Mouse (Mus musculus) liver, embryonic 12.5 days (tissue): ENCODE measurements around the gene Sec14l2. TPM values are rescaled to one million over a fixed set of nuclear protein-coding genes. Genes with fewer than 3 reads are reported as not detected.

Source experiments
- ATAC-seq: fragments of 200-750 bp; cut with Nextera tagmentation; 2 replicates; pipeline ENCODE4 v1.8.0; 2017; ENCODE audit warnings: moderate number of reproducible peaks, mild to moderate bottlenecking, moderate library complexity
- H3K27ac ChIP-seq: fragments of 300-500 bp; sonication (generic); 2 replicates; pipeline ENCODE4 v1.5.1; 2016; ENCODE audit warnings: mild to moderate bottlenecking
- H3K27me3 ChIP-seq: fragments of 300-500 bp; sonication (generic); replicated peaks from 2 replicates; pipeline ENCODE4 v1.6.1; 2016; ENCODE audit warnings: mild to moderate bottlenecking, moderate library complexity
- H3K36me3 ChIP-seq: fragments of 300-500 bp; sonication (generic); 2 replicates; pipeline ENCODE4 v1.6.1; 2016; ENCODE audit warnings: mild to moderate bottlenecking, moderate library complexity
- H3K4me1 ChIP-seq: fragments of 300-500 bp; sonication (generic); 2 replicates; pipeline ENCODE4 v1.6.1; 2016
- H3K4me2 ChIP-seq: fragments of 300-500 bp; sonication (generic); 2 replicates; pipeline ENCODE4 v1.6.1; 2016; ENCODE audit warnings: mild to moderate bottlenecking, moderate library complexity
- H3K4me3 ChIP-seq: fragments of 300-500 bp; sonication (generic); 2 replicates; pipeline ENCODE4 v1.5.1; 2016; ENCODE audit warnings: mild to moderate bottlenecking, moderate library complexity
- H3K9ac ChIP-seq: fragments of 300-500 bp; sonication (generic); 2 replicates; pipeline ENCODE4 v1.6.1; 2016; ENCODE audit warnings: mild to moderate bottlenecking, moderate library complexity
- H3K9me3 ChIP-seq: fragments of 300-500 bp; sonication (generic); replicated peaks from 2 replicates; pipeline ENCODE4 v1.6.1; 2016; ENCODE audit warnings: mild to moderate bottlenecking, moderate library complexity
- WGBS: fragments of 180-500 bp; shearing (Covaris S2); methylation state at CpG from one replicate; pipeline ENCODE4 v1.1.7; 2016; ENCODE audit not compliant: insufficient replicate concordance; 5-methylcytosine and 5-hydroxymethylcytosine counted together
- polyA plus RNA-seq: library from polyadenylated mRNA; unstranded; fragments of >200 nt; fragmentation: Nextera tagmentation; extraction: Ambion mirVana; gene quantifications from 2 replicates; pipeline ENCODE4 v1.2.1, GENCODE M21; 2016

Gene Sec14l2
- polyA plus RNA-seq, 1 experiment from 2014 or later, result 5.9 TPM

DNA sequence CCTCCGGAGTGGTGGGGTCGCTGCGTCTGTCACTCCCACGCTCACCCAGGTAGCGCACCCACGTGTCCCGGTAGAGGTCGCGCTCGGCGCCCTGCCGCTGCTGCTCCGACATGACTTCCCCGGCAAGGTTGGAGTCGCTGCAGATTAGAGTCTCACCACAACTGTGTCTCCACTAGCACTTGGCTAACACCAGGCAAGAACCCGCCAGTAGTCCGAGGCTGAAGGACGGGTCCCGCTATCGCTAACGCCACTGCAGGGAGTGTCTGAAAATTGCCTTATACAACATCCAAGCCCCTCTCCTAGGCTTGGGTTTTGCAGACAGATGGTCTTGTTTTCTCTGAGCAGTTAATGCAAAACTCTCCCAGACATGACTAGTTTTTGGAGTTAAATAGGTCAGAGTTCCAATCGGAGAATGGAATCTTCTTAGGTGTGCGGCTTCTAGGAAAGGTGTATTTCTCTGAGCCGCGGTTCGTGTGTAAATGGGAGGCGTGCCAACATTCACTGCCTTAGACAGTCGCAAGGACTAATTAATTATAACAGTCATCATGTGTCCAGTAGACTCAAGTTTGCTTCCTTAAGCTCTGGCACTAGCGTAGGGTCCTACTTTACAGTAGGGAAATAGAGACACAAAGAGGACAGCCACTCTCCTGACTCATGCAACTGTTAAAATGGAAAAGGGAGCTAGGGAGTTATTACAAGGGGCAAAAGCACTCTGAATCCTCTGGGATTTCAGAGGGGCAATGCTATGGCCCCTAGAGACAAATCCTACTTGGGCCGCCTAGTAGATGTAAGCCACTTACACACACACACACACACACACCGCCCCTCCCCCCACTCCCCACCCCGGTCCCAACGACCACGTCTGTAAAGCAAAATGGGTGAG, 27.8 kb downstream of the Sec14l2 start, which contains the start of gene Mtfp1:
Gene Mtfp1, minus strand, starts transcription at position 275 of the 883 bp plus-strand sequence.
- 4% methylated on average over 34 of the region's 34 CpGs for WGBS
- H3K4me2 ChIP-seq, result peak within 1 kb of the TSS; percentile 88
- peak; percentile 22 for ATAC-seq

DNA sequence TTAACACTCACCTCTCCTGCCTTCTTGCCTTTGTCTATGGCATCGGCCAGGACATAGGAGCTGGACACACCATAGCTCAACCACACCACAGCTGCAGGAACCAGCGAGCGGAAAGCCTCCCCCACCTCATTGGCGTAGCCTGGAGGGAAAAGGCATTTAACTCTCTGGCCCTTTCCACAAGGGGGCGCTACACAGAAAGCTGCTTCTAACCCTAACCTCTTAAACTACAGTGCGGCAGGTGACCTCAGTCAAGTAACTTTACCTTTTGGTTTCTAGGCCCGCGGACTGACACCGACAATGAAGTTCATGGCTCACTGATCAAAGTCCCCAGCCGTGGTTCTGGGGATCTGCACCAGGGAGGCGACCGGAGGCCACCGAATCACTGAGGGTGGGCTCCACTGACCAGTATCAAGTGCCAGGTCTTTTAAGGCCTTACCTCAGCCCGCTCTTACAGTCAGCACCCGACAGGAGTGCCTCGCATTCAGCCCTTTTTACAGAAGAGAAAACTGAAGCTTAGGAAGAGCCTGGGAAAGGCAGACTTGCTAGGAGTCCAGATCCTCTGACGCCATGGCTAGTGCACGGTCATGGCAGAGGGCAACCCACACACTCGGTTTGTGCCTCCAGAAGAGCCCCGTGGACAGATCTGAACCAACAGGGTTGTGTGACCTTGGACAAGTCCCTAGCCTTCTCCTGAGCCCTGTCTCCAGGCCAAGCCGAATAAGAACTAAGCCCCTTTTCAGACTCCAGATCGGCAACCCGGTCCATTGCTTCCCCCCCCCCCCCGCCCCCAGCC, 28.6 kb downstream of the Sec14l2 start:
- peak overlapping the region; percentile 75 for H3K4me3 ChIP-seq
- H3K36me3 ChIP-seq, result peaks cover 39% of the 10 kb centered on the region
- peak; percentile 21; the same call in 1 of the 2 replicates for ATAC-seq
- WGBS, result 2% methylated on average over 24 of the region's 24 CpGs
- H3K27ac ChIP-seq, result peak overlapping the region; percentile 88
- H3K9me3 ChIP-seq, result peaks cover 12% of the 10 kb centered on the region
- H3K4me1 ChIP-seq, result peaks cover 46% of the 10 kb centered on the region
- H3K4me2 ChIP-seq, result peak overlapping the region; percentile 88
- H3K27me3 ChIP-seq, result no peaks in the 10 kb centered on the region
- peak overlapping the region; percentile 81 for H3K9ac ChIP-seq

More for the DNA sequence above, 27.8 kb downstream of the Sec14l2 start, which contains the start of gene Mtfp1:
- Histone ChIP-seq H3K4me1 (peaks cover 46% of the 10 kb centered on the region), H3K27me3 (no peaks in the 10 kb centered on the region), H3K36me3 (peaks cover 36% of the 10 kb centered on the region), H3K9ac (peak within 1 kb of the TSS; percentile 81), H3K9me3 (peaks cover 12% of the 10 kb centered on the region), H3K27ac (peak within 1 kb of the TSS; percentile 88), H3K4me3 (peak within 1 kb of the TSS; percentile 75)

DNA sequence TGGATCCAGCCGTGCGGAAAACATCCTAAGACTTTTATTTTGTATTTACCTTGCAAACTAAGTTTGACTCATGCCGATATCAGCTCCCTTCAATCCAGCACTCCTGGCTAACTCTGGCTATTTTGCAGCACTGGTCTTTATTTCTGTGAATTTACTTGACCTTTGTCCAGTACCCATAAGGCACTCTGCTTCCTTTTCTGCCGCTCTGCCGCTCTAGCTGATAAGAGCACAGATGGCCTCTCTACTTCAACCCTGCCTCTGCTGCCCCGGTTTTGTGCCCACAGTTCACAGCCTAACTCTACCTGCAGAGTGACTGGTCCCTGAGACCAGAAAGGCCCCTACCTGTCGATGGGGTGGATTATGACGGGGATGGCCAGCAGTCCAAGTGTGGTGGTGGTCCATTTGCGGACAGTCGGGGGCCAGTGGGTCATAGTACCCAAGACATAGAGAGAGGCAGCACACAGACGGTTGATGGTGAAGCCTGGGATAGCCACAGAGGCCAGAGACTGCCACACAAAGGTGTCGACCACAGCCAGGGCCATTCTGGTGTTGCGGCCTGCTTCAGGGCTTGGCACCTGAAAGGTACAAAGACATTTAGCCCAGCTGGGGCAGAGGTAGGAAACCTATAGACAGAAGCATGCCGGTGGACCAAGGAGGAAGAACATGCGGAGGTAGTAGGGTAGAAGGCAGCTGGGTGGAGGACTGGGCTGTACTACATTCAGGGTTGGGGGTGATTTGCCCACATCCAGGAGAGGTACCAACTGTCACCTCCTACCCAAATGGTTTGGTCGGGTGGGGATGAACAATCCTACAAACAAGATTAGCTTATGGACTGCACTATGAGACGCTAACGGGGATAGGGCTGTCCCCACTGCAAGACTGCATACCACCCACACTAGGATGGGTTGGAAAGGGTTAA, 29.5 kb downstream of the Sec14l2 start:
- 72% methylated on average over 18 of the region's 18 CpGs for WGBS

DNA sequence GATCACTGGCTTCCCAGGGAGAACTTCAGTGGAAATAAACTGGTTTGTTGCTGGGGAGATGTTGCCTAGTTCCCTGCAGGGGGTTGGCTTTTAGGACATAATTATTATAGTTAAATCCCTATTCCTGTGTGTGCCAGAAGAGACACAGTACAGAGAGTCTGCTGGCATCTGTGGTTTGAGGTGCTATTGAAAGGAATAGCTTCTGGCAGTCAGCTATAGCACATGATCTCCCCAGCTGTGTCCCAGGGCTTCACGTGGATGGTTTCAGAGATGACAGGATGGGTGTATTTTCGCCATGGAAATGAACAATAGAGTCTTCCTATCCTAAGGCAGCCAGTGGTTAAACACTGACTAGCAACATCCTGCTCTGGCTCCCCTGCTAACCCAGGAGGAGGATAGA, 35.9 kb downstream of the Sec14l2 start:
- peaks cover 12% of the 10 kb centered on the region for H3K9me3 ChIP-seq
- H3K36me3 ChIP-seq, result peaks cover 20% of the 10 kb centered on the region
- no peak overlapping the region for H3K9ac ChIP-seq
- WGBS, result 39% methylated on average over 2 of the region's 2 CpGs
- no peak for ATAC-seq
- no peak overlapping the region for H3K4me3 ChIP-seq
- H3K27me3 ChIP-seq, result no peaks in the 10 kb centered on the region
- H3K4me2 ChIP-seq, result no peak overlapping the region
- no peaks in the 10 kb centered on the region for H3K4me1 ChIP-seq
- no peak overlapping the region for H3K27ac ChIP-seq

More for the DNA sequence above, 29.5 kb downstream of the Sec14l2 start:
- Histone ChIP-seq H3K27me3 (no peaks in the 10 kb centered on the region), H3K4me3 (peak overlapping the region; percentile 75), H3K36me3 (peaks cover 39% of the 10 kb centered on the region), H3K27ac (peak overlapping the region; percentile 43), H3K9me3 (peaks cover 12% of the 10 kb centered on the region), H3K9ac (0 out of 2 replicates have a peak overlapping the region, but pooled peaks have one; percentile 81), H3K4me2 (peak overlapping the region; percentile 88), H3K4me1 (peaks cover 46% of the 10 kb centered on the region)
- ATAC-seq, result no peak

DNA sequence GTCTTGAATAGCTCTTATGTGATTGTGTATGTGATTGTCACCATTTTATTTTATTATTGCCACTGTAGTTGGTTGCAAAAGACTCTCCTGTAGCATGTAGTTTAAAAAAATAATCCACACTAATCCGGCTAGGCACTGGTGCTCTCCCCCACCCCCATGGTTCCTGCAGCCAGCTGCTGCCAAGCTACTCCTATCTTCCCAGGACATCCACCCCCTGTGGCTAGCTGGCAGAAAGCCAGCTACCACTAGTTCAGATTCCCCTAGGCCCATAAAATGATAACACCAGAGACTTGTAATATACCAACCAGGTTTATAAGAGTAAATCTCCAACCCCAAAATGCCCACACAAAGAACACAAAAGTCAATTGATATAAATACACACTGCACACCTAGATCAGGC, 37.0 kb downstream of the Sec14l2 start:
- Histone ChIP-seq H3K4me1 (no peaks in the 10 kb centered on the region), H3K27ac (no peak overlapping the region), H3K9me3 (peaks cover 7% of the 10 kb centered on the region), H3K4me2 (no peak overlapping the region), H3K9ac (no peak overlapping the region), H3K4me3 (no peak overlapping the region), H3K27me3 (no peaks in the 10 kb centered on the region), H3K36me3 (peaks cover 10% of the 10 kb centered on the region)
- 31% methylated on average over 1 of the region's 1 CpGs for WGBS
- no peak for ATAC-seq

DNA sequence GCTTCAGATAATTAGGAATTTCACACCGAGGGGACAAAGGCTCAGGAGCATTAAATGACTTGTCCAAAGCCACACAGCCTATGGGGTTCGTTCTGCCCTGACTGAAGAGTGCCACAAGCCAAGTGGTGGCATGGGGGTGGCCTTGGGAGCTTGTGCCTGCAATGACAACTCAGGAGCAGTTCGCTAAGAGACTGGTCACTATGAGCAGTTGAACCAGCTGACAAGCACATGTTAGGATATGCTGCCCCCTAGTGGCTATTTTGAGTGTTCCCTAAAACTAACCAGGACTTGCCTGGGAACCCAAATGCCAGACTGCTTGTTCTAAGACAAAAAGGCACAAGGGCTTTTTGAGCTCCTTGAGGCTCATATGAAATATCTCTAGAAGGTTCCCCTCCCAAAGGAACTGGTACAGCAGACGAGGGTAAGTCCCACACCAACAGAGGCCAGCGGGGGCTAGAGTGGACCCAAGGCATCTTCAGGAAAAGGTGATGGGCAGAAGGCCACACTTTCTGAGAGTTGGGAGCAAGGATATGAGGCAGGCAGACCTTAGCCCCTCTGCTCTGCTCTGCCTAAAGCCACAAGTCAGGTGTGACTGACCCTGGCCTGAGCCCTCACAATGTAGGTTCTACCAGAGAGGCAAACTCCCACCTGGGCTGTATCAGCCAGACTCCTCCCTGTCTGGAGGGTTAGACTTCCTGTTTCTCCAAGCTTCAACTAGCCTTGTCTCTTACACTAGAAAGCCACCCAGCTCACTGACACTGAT, 39.7 kb downstream of the Sec14l2 start:
- whole genome bisulfite sequencing, result 29% methylated on average over 5 of the region's 5 CpGs
- Histone ChIP-seq H3K4me3 (no peak overlapping the region), H3K4me1 (no peaks in the 10 kb centered on the region), H3K4me2 (no peak overlapping the region), H3K9me3 (no peaks in the 10 kb centered on the region), H3K9ac (no peak overlapping the region), H3K27me3 (no peaks in the 10 kb centered on the region), H3K27ac (no peak overlapping the region), H3K36me3 (no peaks in the 10 kb centered on the region)
- ATAC-seq, result no peak

DNA sequence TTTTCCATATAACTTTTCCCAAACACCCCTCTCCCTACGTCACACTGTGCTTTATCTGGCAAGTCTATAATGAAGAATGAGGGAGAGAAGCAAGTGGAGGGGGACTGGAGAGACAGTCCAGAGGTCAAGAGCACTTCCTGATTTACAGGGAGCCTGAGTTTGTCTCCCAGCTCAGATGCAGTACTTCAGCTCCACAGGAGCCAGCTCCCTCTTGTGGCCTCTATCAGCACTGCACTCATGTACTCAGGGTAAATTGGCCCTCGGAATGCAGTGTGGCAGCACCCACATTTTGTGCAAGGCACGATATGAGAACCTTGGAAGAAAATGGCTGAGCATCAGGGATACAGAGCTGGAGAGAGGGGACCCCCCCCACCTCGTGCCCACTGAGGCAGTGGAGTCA, 43.0 kb downstream of the Sec14l2 start:
- Histone ChIP-seq H3K9me3 (no peaks in the 10 kb centered on the region), H3K9ac (no peak overlapping the region), H3K27me3 (no peaks in the 10 kb centered on the region), H3K4me1 (no peaks in the 10 kb centered on the region), H3K27ac (no peak overlapping the region), H3K4me2 (no peak overlapping the region), H3K4me3 (no peak overlapping the region), H3K36me3 (no peaks in the 10 kb centered on the region)
- ATAC-seq, result no peak
- 9% methylated on average over 4 of the region's 4 CpGs for WGBS

DNA sequence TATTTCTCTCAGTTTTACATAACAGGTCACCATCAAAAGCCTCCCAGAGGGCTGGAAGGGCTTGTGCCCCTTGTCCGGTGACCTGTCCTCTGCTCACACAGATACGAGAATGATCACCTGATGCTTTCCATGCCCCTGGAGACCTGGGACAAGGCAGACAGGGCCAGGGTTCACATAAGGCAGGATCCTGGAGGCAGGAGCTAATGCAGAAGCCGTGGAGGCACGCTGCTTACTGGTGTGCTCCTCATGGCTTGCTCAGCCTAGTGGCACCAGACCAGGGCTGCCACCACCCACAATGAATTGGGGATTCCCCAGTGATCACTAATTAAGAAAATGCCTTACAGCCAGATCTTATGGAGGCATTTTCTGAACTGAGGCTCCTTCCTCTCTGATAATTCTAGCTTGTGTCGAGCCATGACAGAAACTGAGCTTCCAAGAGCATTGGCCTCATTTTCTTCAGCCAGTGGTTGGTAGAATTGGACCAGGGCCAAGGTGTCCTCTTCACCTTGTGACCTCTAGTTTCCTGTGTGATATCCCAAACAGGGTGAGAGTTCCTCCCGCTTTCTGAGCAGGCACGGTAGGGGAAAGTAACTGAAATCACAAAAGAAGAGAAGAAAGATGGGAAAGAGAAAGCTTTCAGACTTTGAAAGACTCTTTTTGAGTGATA, 44.8 kb downstream of the Sec14l2 start:
- no peaks in the 10 kb centered on the region for H3K36me3 ChIP-seq
- no peak for ATAC-seq
- no peak overlapping the region for H3K27ac ChIP-seq
- no peak overlapping the region for H3K4me3 ChIP-seq
- 59% methylated on average over 7 of the region's 7 CpGs for WGBS
- H3K27me3 ChIP-seq, result no peaks in the 10 kb centered on the region
- H3K4me1 ChIP-seq, result no peaks in the 10 kb centered on the region
- H3K9me3 ChIP-seq, result no peaks in the 10 kb centered on the region
- no peak overlapping the region for H3K4me2 ChIP-seq
- H3K9ac ChIP-seq, result no peak overlapping the region

DNA sequence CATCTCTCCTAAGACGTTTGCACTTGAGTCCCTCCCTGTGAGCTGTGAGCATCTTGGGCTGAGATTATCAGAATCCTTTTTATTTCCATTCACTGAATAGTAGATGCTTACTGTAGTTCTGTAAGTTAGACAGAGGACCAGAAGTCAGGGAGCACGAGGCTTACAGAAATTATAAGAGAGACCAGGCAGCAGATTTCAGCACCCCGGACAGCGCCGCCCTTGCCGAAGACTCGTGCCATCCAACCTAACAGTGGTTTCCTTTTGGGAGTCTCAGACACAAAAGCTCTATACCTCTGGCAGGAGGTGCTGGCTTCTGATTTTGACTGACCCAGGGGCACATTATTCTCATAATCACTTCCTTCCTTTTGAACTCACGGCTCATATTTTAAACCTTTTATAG, 46.6 kb downstream of the Sec14l2 start:
- H3K27ac ChIP-seq, result no peak overlapping the region
- H3K9me3 ChIP-seq, result no peaks in the 10 kb centered on the region
- no peaks in the 10 kb centered on the region for H3K4me1 ChIP-seq
- no peak overlapping the region for H3K4me3 ChIP-seq
- H3K4me2 ChIP-seq, result no peak overlapping the region
- no peaks in the 10 kb centered on the region for H3K36me3 ChIP-seq
- no peak overlapping the region for H3K9ac ChIP-seq
- 6% methylated on average over 8 of the region's 8 CpGs for WGBS
- H3K27me3 ChIP-seq, result no peaks in the 10 kb centered on the region
- ATAC-seq, result no peak

DNA sequence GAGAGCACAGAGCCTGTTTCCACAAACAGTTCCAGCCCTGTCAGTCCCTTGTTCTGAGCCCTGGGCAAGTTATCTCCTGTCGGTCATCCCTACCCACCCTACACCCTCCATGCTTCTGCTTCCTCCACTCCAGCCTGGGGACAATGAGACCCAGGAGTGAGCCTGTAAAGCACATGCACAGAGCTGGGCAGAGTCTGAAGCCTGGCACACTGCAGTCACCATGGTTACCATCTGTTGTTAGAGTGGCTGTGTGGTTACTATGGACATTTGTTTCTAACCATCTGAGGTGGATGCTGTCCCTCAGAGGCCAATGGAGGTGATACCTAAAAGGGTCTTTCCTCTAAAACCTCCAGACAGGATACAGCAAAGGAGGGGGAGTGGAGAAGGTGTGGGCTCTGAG, 53.6 kb downstream of the Sec14l2 start:
- ATAC-seq, result no peak
- H3K4me2 ChIP-seq, result no peak overlapping the region
- WGBS, result 44% methylated on average over 1 of the region's 1 CpGs
- H3K4me1 ChIP-seq, result no peaks in the 10 kb centered on the region
- H3K36me3 ChIP-seq, result no peaks in the 10 kb centered on the region
- no peak overlapping the region for H3K27ac ChIP-seq
- H3K4me3 ChIP-seq, result no peak overlapping the region
- no peaks in the 10 kb centered on the region for H3K9me3 ChIP-seq
- H3K27me3 ChIP-seq, result 0 out of 2 replicates have a peak, but pooled peaks cover 1% of the 10 kb centered on the region
- no peak overlapping the region for H3K9ac ChIP-seq
